ENCODE assay signal across 9 mouse cellular contexts in genomic region chr1:136230201-136230600, GRCm38 (mm10). TPM values are rescaled to one million over a fixed set of nuclear protein-coding genes. Genes with fewer than 3 reads are reported as not detected.
DNase-seq lines count a peak whose midpoint lies in the region; ATAC-seq lines count a peak whose summit lies in the region.
"Had no signal": no experiment of that assay in that cellular context is flagged by ENCODE, and none has a peak within 500 bp of the region (broad histone marks: within the 10 kb centered on the region; RNA-seq: fewer than 3 reads in every experiment).

No protein-coding gene starts in this region.

- H3K27ac ChIP-seq in forebrain, embryonic 13.5 days = no peak overlapping the region
- H3K27ac ChIP-seq: liver, embryonic 15.5 days had no signal

- H3K27me3 ChIP-seq in forebrain, embryonic 13.5 days = no peaks in the 10 kb centered on the region

- H3K4me3 ChIP-seq in forebrain, embryonic 13.5 days = no peak overlapping the region
- H3K4me3 ChIP-seq: liver, embryonic 15.5 days had no signal

- peak overlapping the region; percentile 26; the same call in 1 of the 2 replicates for H3K9ac ChIP-seq in forebrain, embryonic 13.5 days
- H3K9ac ChIP-seq: liver, embryonic 15.5 days had no signal

- intact Hi-C loops in heart, postnatal 25 days (cut with DNase I) = no loop called here
- intact Hi-C loops in left cerebral cortex, postnatal 36 days (cut with DNase I) = no loop called here

- no peaks in the 10 kb centered on the region for H3K9me3 ChIP-seq in forebrain, embryonic 13.5 days (replicated peaks)
- H3K9me3 ChIP-seq: liver, embryonic 15.5 days had no signal

- peaks cover 68% of the 10 kb centered on the region for H3K4me1 ChIP-seq in forebrain, embryonic 13.5 days

- no peak for ATAC-seq in forebrain, embryonic 13.5 days

- peak; percentile 12 for DNase-seq in embryo, embryonic 10.5 days (ENCODE audit: low spot score)
- DNase-seq in kidney, postnatal 14 days = peak; percentile 74
- DNase-seq in neural tube, embryonic 10.5 days (ENCODE audit: extremely low spot score, low spot score) = peak; percentile 29
- no peak for DNase-seq in layer of hippocampus, adult 8-10 months (ENCODE audit: low spot score in 2 of 2)
- DNase-seq in right cerebral cortex, postnatal 14 days = no peak
- DNase-seq in heart, postnatal 25 days (ENCODE audit: low spot score) = no peak
- no peak for DNase-seq in left cerebral cortex, postnatal 36 days (ENCODE audit: low spot score in 2 of 2)

- peak overlapping the region; percentile 74 for H3K4me2 ChIP-seq in forebrain, embryonic 13.5 days
- H3K4me2 ChIP-seq: liver, embryonic 15.5 days had no signal

- 18% methylated on average over 11 of the region's 11 CpGs for WGBS in forebrain, embryonic 13.5 days

- H3K36me3 ChIP-seq in forebrain, embryonic 13.5 days (ENCODE audit: poor library complexity, severe bottlenecking) = peaks cover 24% of the 10 kb centered on the region
- H3K36me3 ChIP-seq: liver, embryonic 15.5 days had no signal

RNA-seq across cellular contexts. Expression of gene Inava, which starts 3.9 kb away (rescaled TPM):
- polyA plus RNA-seq in forebrain, embryonic 13.5 days (2015; fragmentation: Nextera tagmentation; extraction: Ambion mirVana) = 8.3 and 10.0 TPM in 2 replicates
- 1 to 10 TPM; 2.3 to 3.7 (median 3.0) TPM for total RNA-seq in layer of hippocampus, adult 8-10 months (2022)
- not detected for total RNA-seq in heart, postnatal 25 days (2021)
- total RNA-seq in left cerebral cortex, postnatal 36 days (2021) = 1 to 10 TPM; 2.5 to 3.3 TPM

RNA-seq across cellular contexts. Expression of gene Mroh3, which starts 17.6 kb away (rescaled TPM):
- polyA plus RNA-seq in forebrain, embryonic 13.5 days (2015; fragmentation: Nextera tagmentation; extraction: Ambion mirVana) = 0.20 TPM in 1 of 2 replicates, not detected in the other
- total RNA-seq in layer of hippocampus, adult 8-10 months (2022) = 1 to 10 TPM in 2 of 4 experiments, under 1 TPM in 2; 0.71 to 3.1 (median 2.0) TPM
- not detected for total RNA-seq in heart, postnatal 25 days (2021)
- total RNA-seq in left cerebral cortex, postnatal 36 days (2021) = 1 to 10 TPM in 1 of 2 experiments, under 1 TPM in 1; 0.54 to 1.2 TPM
- polyA plus RNA-seq: liver, embryonic 15.5 days had no signal

RNA-seq across cellular contexts. Expression of gene Gpr25, which starts 30.5 kb away (rescaled TPM):
- not detected in 2 replicates for polyA plus RNA-seq in forebrain, embryonic 13.5 days (2015; fragmentation: Nextera tagmentation; extraction: Ambion mirVana)
- total RNA-seq in layer of hippocampus, adult 8-10 months (2022) = 1 to 10 TPM; 3.2 to 6.6 (median 3.9) TPM
- not detected for total RNA-seq in heart, postnatal 25 days (2021)
- total RNA-seq in left cerebral cortex, postnatal 36 days (2021) = 1 to 10 TPM; 5.5 to 7.7 TPM
- polyA plus RNA-seq: liver, embryonic 15.5 days had no signal

Comparison
In these comparisons a context has a peak if more than half of its experiments do, and no peak if none do; other contexts are left out.
1. DNase-seq: peak in embryo, embryonic 10.5 days (single experiment), kidney, postnatal 14 days (single experiment) and neural tube, embryonic 10.5 days (single experiment); none in layer of hippocampus, adult 8-10 months (0 of 2), right cerebral cortex, postnatal 14 days (single experiment), heart, postnatal 25 days (single experiment) and left cerebral cortex, postnatal 36 days (0 of 2).
2. RNA of gene Gpr25, which starts 30.5 kb away (total RNA-seq): 5.5 to 7.7 TPM in left cerebral cortex, postnatal 36 days and 3.2 to 6.6 TPM in layer of hippocampus, adult 8-10 months; not detected in heart, postnatal 25 days; every median in the first group is over 4 times any median in the second.